Mouse (Mus musculus): ENCODE data around the gene Ssh1. TPM values are rescaled to one million over a fixed set of nuclear protein-coding genes. Genes with fewer than 3 reads are reported as not detected.
A peak's percentile ranks its signal among the peaks of the same experiment; 100 is the strongest.

The Ssh1 gene
- 12.2 and 19.2 TPM in 2 replicates for polyA plus RNA-seq (2012; rRNA removed)

DNA sequence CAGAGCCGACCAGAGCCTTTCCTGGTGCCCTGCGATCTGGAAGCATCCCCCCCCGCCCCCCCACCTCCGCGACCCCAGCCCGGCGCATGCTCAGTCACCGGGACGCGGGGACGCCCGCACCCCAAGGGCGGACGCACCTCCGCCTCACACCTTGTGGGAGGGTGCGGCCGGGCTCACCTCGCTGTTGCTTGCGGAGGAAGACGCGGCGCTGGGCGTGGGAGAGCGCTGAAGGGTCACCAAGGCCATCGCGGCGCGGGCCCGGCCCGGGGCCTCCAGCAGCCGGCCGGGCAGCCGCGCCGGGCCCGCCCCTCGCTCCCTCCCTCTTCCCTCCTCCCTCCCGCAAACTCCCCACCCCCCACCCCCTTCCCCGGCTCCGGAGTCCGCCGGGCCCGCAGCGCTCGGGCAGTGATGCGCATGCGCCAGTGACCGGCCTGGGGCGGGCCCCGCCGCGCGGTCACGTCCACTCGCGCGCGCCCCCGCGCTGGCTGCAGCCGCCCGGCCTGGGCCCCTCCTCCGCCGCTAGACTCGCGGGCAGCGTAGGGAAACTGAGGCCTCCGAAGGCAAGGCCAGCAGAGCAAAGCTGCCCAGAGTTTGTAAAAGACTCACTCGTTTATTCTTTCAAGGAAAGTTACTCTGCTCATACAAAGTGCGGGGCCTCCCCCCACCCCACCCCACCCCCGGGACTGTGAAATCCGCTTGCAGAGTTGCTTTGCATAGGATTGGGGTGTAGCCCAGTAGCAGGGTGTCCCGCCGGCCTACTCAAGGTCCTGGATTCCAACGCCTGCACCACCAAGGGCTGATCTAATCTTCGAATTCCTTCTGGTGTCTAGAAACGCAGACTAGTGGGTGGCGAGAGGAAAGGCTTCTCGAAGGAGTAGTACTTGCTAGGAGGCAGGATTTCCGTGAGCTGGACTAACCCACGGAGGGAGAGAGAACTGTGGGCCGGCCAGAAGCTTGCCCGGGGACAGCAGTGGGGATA, at the start of gene Ssh1:
Gene Ssh1, minus strand, starts transcription at position 408 of the 979 bp plus-strand sequence.
- peak; percentile 95 for DNase-seq (ENCODE audit: low read depth)
- TF ChIP-seq POLR2A (IDR thresholded peaks at IDR 0.05; ENCODE audit: borderline replicate concordance, extremely low read depth, insufficient read depth, insufficient read length, poor library complexity, severe bottlenecking) (peak; percentile 71; the same call in 1 of the 2 replicates), CTCF (IDR thresholded peaks at IDR 0.05; ENCODE audit: borderline replicate concordance, extremely low read depth, insufficient read depth, insufficient read length) (no peak)

DNA sequence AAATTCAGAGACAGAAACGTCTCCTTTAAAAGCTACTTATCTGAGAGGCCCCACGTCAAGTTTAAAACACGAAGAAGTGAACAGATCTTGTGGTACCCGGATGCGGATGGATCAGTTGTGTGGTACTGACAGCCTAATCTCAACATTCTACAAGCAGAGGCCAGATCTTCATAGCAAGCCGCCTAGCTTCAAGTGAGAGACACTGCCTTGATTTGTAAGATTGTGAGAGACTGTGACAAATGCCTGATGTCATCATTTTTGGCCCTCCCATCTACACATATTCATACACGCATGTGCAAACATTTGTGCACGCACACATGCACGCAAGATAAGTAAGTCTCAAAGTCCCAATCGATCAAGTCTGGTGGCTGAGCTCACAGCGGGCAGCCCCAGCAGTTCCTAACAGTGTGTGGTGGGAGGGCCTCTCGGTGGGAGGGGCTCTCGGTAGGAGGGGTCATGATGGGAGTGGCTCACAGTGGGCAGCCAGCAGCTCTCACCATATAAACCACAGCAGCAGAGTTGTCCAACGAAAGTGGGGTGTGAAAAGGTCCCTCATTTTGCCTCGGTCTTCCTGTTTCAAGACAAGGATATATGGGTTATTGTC, 47.7 kb upstream of the Ssh1 start:
- TF ChIP-seq POLR2A (IDR thresholded peaks at IDR 0.05; ENCODE audit: borderline replicate concordance, extremely low read depth, insufficient read depth, insufficient read length, poor library complexity, severe bottlenecking): no peak
- no peak for TF ChIP-seq CTCF (IDR thresholded peaks at IDR 0.05; ENCODE audit: borderline replicate concordance, extremely low read depth, insufficient read depth, insufficient read length)
- no peak for DNase-seq (ENCODE audit: low read depth)

DNA sequence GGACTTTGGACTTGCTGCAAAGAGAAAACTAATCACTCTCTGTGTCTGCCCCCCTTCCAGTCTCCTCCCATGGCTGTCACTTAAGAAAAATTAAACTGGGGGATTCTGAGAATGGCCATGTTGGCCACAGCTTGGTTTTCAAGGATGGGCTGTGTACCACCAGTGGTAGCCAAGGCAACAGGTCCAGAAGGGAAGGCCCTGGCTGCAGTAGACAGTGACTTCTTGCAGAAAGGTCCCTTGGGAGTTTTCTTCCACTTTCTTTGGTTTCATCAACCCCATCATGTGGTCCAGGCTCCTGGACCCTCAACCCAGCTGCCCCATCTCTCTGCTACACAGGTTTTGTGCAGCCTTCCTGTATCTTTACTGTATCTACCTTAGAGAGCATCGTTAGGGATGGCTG, 47.2 kb upstream of the Ssh1 start:
- no peak for TF ChIP-seq CTCF (IDR thresholded peaks at IDR 0.05; ENCODE audit: borderline replicate concordance, extremely low read depth, insufficient read depth, insufficient read length)
- TF ChIP-seq POLR2A (IDR thresholded peaks at IDR 0.05; ENCODE audit: borderline replicate concordance, extremely low read depth, insufficient read depth, insufficient read length, poor library complexity, severe bottlenecking): no peak
- no peak for DNase-seq (ENCODE audit: low read depth)

DNA sequence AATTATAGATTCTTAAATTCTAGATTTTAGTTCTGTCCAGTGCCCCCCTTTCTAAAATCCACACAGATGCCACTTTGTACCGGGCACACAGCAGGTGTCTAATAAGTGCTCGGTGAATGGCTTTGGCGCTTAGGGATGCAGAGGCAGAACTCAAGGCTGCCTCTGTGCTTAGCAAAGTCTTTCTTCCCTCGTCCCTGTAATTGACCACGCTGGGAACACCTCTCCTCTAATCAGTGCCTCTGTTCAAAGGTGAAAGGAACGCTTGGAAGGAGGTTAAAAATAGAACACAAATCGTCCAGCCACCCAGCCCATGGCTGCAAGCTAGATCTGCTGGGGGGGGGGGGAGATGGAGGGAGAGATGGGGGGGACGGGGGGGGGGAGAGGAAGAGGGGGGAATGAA, 46.8 kb upstream of the Ssh1 start:
- peak; percentile 38 for DNase-seq (ENCODE audit: low read depth)
- TF ChIP-seq POLR2A (IDR thresholded peaks at IDR 0.05; ENCODE audit: borderline replicate concordance, extremely low read depth, insufficient read depth, insufficient read length, poor library complexity, severe bottlenecking) (no peak), CTCF (IDR thresholded peaks at IDR 0.05; ENCODE audit: borderline replicate concordance, extremely low read depth, insufficient read depth, insufficient read length) (no peak)

DNA sequence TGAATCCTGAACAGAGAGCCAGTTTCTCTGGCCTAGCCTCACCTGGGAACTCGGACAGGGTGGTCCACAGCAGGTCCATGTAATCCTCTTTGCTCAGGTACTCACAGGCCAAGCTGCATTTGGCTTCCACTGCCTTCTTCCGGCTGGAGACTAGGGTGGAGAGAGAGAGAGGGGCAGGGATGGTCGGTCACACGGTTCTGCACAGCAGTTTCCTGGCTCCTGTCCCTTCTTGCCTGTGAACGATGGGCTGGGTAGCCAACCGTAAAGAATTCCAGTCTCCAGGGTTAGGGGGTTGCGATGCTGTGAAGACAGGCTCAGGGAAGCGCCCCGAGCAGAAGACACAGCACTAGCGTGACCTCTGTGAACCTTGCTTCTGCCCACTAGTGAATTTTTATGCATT, 41.4 kb upstream of the Ssh1 start:
- DNase-seq (ENCODE audit: low read depth): peak; percentile 17
- TF ChIP-seq CTCF (IDR thresholded peaks at IDR 0.05; ENCODE audit: borderline replicate concordance, extremely low read depth, insufficient read depth, insufficient read length) (no peak), POLR2A (IDR thresholded peaks at IDR 0.05; ENCODE audit: borderline replicate concordance, extremely low read depth, insufficient read depth, insufficient read length, poor library complexity, severe bottlenecking) (no peak)

DNA sequence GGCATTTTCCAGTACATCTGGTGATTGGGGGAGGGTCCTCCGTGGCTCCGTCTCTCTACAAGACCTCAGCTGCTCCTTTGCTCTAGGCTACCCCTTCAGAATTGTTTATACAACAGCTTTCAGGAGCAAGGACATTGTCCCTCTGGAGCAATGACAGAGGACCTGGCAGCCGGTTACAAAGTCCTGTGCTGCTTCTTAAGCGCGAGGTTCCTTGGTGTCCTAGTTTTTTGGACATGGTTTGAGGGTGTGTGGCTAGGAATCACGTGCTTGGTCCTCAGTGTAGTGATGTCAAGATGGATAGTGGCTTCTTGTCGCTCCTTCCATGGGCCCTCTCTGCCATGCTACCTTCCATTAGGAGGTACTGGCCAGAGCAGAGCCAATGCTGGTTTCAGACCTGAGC, 40.7 kb upstream of the Ssh1 start:
- DNase-seq (ENCODE audit: low read depth): no peak
- TF ChIP-seq CTCF (IDR thresholded peaks at IDR 0.05; ENCODE audit: borderline replicate concordance, extremely low read depth, insufficient read depth, insufficient read length) (no peak), POLR2A (IDR thresholded peaks at IDR 0.05; ENCODE audit: borderline replicate concordance, extremely low read depth, insufficient read depth, insufficient read length, poor library complexity, severe bottlenecking) (no peak)

DNA sequence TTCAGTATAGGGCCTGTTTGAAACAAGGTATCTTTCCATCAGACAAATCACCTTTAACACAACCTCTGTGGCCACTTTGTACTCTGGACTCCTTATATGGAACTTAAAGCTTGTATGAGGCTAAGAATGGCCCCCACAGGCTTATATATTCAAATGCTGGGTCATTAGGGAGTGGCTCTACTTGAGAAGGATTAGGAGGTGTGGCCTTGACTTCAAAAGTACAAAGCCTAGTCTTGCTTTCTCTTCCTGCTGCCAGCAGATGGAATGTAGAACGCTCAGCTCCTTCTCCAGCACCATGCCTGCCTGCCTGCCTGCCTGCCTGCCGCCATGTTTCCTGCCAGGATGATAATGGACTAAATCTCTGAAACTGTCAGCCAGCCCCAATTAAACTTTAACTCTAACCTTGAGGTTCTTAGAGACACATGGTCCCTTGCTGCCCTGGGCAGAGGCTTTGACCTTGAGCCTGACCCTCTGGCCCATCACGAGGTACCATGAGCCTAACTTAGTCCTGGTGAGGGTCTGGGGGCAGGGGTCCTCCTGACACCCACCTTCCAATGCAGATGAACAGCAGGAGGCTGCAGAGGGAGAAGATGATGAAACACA, 38.6 kb upstream of the Ssh1 start:
- DNase-seq (ENCODE audit: low read depth): no peak
- TF ChIP-seq CTCF (IDR thresholded peaks at IDR 0.05; ENCODE audit: borderline replicate concordance, extremely low read depth, insufficient read depth, insufficient read length): no peak
- TF ChIP-seq POLR2A (IDR thresholded peaks at IDR 0.05; ENCODE audit: borderline replicate concordance, extremely low read depth, insufficient read depth, insufficient read length, poor library complexity, severe bottlenecking): no peak

DNA sequence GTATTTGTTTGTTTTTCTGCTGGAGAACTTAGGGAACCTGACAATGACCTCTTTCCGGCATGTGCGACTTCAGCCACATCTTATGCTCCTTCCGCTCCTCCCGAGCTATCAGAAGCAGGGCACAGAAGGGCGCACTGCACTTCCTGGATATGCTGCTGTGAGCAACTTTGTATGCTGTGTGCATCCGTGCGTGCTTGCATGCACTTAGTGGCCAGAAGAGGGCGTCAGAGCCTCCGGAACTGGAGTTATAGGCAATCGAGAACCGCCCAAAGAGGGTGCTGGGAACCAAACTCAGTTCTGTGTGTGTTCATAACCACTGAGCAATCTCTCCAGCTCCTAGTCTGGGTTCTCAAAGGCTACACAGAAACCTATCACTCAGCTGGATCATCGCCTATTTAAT, 37.0 kb upstream of the Ssh1 start:
- no peak for DNase-seq (ENCODE audit: low read depth)
- TF ChIP-seq CTCF (IDR thresholded peaks at IDR 0.05; ENCODE audit: borderline replicate concordance, extremely low read depth, insufficient read depth, insufficient read length): no peak
- no peak for TF ChIP-seq POLR2A (IDR thresholded peaks at IDR 0.05; ENCODE audit: borderline replicate concordance, extremely low read depth, insufficient read depth, insufficient read length, poor library complexity, severe bottlenecking)

DNA sequence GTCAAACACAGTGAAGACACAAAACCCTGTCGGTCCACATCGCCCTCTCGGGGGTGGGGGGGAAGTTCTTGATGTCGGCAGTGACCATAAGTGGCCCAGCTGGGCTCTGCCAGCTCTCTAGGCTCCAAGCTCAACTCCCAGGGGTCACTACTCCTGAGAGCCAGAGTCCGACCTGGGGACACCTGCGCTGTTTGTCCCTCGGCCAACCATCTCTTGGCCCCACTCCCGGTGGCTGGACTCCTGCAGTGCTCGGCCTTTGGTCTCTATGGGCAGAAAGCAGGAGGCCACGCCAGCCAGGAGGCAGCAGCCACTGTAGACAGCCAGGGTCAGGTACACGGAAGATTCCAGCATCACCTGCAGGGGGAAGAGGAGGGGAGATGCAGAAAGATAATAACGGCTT, 34.4 kb upstream of the Ssh1 start:
- TF ChIP-seq POLR2A (IDR thresholded peaks at IDR 0.05; ENCODE audit: borderline replicate concordance, extremely low read depth, insufficient read depth, insufficient read length, poor library complexity, severe bottlenecking) (no peak), CTCF (IDR thresholded peaks at IDR 0.05; ENCODE audit: borderline replicate concordance, extremely low read depth, insufficient read depth, insufficient read length) (no peak)
- DNase-seq (ENCODE audit: low read depth): no peak

DNA sequence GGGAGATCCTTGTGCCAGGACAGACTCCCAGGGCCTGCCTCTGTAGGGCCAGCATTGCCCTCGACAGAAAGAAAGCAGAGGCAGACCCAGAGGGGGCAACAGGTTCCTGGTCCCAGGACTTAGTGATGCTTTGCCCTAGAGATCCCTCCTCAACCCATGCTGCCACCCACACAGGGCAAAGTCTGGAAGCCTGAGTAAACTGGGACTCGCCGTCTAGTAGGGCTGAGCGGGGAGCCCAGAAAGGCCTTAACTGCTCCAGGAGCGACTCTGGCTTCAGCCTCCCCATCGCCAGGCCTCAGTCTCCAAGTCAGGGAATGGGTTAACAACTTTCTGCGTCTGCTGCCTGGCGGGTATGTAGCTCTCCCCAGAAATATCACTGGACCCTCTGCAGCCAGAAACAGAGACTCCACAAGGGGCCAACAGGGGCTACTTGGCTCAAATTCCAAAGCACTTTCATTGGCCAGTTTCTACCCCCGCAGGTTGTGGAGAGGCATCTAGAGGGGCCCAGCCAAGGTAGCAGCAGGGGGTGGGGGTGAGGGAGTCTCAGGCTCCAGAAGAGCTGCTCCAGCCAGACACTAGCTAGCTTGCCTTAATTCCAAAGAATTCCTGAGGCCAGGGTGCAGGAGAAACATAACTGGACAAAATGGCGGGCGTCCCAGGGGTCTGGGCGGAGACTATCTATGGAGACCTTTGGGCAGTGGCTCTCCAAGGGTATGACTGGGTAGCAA, 33.7 kb upstream of the Ssh1 start:
- no peak for DNase-seq (ENCODE audit: low read depth)
- TF ChIP-seq CTCF (IDR thresholded peaks at IDR 0.05; ENCODE audit: borderline replicate concordance, extremely low read depth, insufficient read depth, insufficient read length): no peak
- TF ChIP-seq POLR2A (IDR thresholded peaks at IDR 0.05; ENCODE audit: borderline replicate concordance, extremely low read depth, insufficient read depth, insufficient read length, poor library complexity, severe bottlenecking): no peak

DNA sequence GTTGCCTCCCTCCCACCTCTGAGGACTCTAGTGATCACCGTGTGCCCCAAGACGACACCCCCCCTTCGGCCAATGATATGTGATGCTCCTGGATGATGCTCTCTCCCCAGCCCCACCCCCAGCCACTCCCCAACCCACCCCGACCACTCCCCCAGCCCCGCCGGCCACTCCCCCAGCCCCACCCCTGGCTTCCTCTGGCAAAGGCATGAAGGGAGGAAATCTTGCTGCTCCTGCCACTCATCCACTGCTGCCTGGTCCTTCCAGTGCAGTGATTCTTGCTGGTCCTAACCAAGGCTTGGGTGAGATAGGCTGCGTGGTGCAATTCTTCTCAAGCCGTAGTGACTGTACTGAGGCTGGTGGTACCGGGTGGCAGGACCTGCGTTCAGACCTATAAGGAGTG, 31.2 kb upstream of the Ssh1 start:
- TF ChIP-seq POLR2A (IDR thresholded peaks at IDR 0.05; ENCODE audit: borderline replicate concordance, extremely low read depth, insufficient read depth, insufficient read length, poor library complexity, severe bottlenecking) (no peak), CTCF (IDR thresholded peaks at IDR 0.05; ENCODE audit: borderline replicate concordance, extremely low read depth, insufficient read depth, insufficient read length) (no peak)
- DNase-seq (ENCODE audit: low read depth): peak; percentile 27

Data from brain, embryonic 14.5 days (tissue).